Mouse (Mus musculus) lung, adult 2 months (tissue): ENCODE measurements at regions not wholly inside any gene's neighbourhood (a gene's known extent, or its start where the extent isn't known, plus 50 kb on each side); places are given as distances from the start of the nearest gene placed in this dataset.

Experiments
- CTCF ChIP-seq: fragments of 200-500 bp; IDR thresholded peaks from 2 replicates; pipeline ENCODE4 v1.5.1; 2011; ENCODE audit warnings: mild to moderate bottlenecking, low read length, control low read depth; ENCODE audit not compliant: insufficient read depth
- POLR2A ChIP-seq: fragments of 200-500 bp; IDR thresholded peaks from 2 replicates; pipeline ENCODE4 v1.6.1; 2011; ENCODE audit warnings: low read depth, mild to moderate bottlenecking, control low read depth, low read length, borderline replicate concordance; ENCODE audit errors: extremely low read depth

DNA sequence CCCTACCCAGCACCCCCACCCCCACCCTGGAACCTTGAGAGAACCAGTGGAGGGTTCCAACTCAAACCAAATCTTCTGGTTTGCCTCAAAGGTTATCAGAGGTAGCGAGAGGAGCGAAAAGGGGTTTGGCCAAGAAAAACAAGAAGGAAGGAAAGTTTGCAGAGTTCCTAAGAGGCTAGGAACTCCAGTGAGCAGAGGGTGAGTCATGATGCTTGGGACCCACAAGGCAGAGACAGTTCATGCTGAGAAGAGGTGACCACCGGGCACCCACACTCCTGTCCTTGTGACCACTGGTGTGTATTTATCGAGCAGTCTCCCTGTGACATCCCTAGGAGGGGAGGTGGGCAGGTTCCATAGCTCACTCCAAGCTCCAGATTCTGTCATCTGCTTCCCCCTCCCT, 104.1 kb upstream of the Sipa1l1 start:
- TF ChIP-seq CTCF (no peak), POLR2A (no peak)
